Mouse (Mus musculus) right cerebral cortex, postnatal 14 days (tissue): ENCODE results near the gene Rnf220.

Experiments used
- DNase-seq: peaks from one replicate; pipeline ENCODE4 v3.0.0; 2022

Rnf220 gene

GRCm38 (mm10) chr4:117379803-117380557 lies 116.9 kb downstream of the Rnf220 start:
- no peak for DNase-seq

GRCm38 (mm10) chr4:117374078-117374540 lies 122.7 kb downstream of the Rnf220 start:
- DNase-seq = no peak

DNA sequence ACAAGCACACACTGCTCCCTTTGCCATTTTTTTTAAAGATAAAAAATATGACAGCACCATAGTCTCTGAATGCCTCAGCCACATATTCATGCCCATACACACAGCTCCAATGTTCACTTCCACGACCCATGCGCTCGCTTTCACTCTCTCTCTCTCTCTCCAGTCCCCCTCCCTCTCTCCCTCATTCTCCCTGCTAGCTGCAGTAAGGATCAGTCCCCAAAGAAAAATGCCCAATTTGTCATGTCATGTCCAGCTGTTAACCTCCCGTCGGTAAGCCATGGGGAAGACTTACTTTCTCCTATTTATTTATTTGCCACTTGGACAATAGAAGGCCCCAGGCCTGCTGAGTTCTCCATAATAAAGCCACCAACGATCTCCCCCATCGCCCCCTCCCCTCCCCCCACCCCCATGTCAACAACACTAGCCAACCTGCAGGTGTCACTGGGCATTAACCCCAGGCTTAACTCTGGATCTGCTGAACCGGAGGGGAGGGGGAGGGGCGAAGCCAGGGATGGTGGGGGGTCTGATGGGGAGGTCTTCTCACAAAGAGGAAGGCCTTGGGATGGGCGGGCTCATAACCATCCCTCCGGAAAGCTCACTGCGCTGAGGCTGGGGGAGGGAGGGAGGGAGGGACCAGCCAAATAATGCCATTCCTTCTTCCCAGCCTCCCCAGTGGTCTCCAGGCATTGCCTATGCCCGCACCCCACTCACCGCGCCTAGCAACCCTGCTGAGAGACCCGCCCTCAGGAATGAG lies 123.4 kb downstream of the Rnf220 start:
- peak; percentile 26 for DNase-seq

DNA sequence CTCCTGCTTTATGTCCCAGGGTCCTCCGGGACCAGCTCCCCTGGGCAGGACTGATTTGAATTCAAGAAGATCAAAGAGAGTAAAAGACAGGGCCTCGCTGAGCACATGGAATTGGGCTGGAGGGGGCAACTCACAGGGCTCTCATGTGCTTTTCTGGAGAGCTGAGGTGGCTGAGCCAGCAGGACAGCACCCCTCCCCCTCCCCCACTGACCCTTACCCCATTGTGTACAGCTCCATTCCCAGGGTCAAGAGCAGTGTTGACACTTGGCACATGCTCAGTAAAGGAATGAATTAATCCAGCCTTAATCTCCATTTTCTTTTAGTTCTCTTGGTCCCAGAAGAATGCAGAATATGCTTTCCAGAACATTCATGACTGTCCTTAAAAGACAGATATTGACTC lies 125.0 kb downstream of the Rnf220 start:
- no peak for DNase-seq

DNA sequence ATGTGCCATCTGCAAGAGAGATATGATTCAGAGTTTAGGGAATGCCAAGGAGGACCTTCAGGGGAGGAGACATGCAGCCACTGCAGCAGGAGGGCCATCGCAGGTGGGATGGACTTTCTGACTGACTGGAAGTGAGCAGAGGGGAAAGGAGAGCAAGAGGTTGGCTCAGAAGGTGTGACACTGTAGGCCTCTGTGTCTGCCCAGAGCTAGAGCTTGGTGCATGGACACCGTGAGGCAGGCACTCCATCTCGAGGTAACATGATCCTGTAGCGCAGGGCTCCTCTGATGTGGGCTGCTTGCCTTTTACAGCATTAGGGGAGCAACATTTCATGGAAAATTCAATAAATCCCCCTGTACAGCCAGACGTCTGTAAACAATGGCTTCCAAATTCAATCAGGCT lies 126.5 kb downstream of the Rnf220 start:
- no peak for DNase-seq

DNA sequence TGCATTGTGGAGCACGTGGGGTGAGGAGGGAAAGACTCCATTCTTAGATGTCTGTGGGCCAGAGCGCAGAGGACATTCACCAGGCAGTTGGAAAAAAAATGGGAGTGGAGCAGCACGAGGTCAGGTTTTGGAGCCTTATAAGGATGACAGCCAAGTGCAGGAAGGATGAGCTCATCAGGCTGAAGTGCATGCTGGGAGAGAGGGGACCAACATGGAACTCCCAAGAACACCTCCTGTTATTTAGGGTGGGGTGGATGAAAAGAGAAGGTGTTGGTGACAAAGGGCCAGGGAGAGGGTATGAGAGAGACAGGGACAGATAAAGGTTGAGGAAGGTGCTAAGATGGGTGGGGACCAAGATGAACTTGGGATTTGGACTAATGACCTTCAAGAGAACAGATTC lies 127.3 kb downstream of the Rnf220 start:
- DNase-seq = no peak

DNA sequence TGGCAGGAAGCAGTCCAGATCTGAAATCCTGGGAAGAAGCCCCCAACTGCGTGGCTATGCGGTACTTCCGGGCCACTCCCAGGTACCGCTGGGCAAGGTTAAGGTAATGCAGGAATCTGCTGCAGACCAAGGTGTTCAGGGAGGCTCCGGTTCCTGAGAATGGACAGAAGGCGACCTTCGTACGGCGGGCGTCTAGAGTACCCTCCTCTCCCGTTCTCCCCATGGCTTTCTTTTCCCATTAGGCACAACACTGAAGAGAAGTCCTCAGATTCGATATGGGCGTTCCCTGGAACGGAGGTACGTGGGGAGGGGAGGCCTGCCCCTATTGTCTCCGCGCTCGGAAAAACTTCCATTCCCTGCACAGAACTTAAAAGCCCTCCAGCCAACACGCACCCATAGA lies 129.5 kb downstream of the Rnf220 start:
- no peak for DNase-seq

DNA sequence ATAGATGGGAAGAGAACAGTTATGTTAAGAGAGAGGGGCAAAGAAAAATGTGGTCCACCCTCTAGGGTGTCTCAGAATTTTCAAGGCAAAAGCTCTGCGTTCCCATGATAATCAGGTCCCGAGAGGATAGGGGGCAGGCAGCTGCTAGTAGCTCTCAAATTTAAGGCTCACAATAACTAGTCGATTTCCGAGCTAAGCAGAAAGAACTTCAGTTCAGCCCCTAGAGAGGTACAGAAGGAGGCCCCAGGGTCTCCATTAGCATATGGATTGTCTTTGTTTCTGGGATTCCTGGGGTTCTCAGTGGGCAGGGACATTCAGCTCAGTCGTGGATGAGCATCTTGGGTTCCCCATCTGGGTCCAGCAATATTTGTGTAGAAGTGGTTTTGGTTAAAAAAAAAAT lies 134.8 kb downstream of the Rnf220 start:
- no peak for DNase-seq

GRCm38 (mm10) chr4:117361558-117361873 lies 135.3 kb downstream of the Rnf220 start:
- DNase-seq = no peak

- DNase-seq = no peak
Measured at GRCm38 (mm10) chr4:117360713-117361557, 135.9 kb downstream of the Rnf220 start.

- no peak for DNase-seq
Measured at GRCm38 (mm10) chr4:117359803-117360382, 137.0 kb downstream of the Rnf220 start.

DNA sequence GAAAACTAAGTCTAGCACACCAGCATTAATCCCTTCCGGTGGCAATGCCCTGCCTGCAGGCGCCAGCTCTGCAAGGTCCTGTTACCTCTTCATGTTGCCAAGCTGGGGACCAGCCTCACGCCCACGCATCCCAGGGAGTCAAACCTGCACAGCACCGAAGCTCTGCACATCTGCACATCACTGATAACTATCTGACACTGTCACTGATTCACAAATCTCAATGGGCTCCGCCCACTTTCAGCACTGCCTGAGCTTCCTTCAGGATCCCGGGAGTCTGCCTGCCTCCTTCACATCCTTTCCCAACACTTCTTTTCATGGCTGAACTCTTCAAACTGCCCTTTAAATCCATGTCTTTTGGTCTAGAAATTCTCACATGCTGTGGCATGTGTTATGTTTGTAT lies 138.9 kb downstream of the Rnf220 start:
- no peak for DNase-seq

DNA sequence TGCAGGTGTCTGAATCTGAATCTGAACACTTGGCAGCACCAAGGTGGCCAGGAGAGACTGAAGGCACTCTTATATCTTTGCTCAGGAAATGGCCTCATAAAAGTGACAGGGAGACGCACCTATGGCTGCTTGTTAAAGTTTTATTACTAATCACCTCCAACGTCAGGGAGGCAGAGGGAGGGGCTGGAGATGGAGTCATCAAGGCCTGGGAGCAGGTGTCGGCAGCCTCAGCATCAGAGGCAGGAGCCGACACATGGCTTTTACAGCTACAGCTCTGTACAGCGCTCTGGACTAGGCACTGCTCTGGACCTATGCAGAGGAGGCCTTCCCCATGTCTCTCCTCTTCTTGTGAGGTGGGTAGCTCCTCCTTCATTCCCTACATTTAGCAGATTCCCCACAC lies 139.7 kb downstream of the Rnf220 start:
- no peak for DNase-seq

DNA sequence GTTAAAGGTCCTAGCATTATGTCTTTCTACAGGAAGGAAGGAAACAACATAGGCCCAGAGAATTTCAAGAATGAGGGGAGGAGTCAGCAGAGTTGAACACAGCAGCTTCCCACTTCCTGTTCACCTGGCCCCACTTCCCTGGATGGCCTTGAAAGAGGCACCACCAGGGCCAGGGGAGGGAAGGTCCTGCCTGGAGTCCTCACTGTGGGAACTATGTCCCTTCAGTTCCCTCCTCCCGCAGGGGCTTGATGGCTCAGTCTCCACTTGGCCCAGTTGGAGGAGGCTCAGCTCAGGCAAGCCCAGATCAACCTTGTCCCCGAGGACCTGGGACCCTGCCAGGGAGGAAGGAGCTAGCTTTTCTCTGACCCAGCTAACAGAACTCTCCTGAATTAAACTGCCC lies 140.6 kb downstream of the Rnf220 start:
- no peak for DNase-seq

DNA sequence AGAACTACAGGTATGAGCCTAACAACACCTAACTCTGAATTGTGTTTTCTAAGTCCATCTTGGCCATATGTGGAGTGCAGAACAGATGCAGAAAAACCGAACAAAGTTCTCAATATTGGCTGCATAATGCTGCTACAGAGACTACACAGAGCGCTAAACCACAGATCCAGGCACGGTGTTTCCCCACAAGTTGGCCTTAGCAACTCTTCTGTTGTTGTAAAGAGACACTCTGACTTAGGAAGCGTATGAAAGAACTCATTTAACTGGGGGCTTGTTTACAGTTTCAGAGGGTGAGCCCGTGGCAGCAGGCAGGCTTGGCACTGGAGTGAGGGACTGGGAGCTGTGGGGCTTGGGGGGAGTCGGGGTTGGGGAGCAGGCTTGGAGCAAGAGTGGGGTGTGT lies 142.2 kb downstream of the Rnf220 start:
- no peak for DNase-seq

- DNase-seq = no peak
Measured at GRCm38 (mm10) chr4:117352957-117353356, 143.9 kb downstream of the Rnf220 start.

DNA sequence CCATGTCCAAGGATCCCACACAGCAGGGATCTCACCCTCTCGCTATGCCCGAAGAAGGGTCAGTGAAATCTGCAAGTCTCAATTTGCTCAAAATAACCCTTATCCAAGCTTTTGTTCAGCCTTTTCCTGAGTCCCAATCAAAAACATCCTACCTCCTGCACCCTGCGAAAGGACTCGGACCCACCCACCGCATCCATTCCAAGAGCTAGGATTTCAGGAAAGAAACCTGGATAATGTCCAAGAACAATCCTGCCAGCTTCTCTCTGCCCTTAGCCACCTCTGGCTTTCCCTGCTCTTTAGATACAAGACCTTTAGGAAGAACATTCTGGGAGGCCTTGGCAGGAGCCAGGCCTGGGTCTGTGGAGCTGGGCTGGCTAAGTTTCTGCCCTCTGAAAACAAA lies 144.8 kb downstream of the Rnf220 start:
- DNase-seq = no peak

DNA sequence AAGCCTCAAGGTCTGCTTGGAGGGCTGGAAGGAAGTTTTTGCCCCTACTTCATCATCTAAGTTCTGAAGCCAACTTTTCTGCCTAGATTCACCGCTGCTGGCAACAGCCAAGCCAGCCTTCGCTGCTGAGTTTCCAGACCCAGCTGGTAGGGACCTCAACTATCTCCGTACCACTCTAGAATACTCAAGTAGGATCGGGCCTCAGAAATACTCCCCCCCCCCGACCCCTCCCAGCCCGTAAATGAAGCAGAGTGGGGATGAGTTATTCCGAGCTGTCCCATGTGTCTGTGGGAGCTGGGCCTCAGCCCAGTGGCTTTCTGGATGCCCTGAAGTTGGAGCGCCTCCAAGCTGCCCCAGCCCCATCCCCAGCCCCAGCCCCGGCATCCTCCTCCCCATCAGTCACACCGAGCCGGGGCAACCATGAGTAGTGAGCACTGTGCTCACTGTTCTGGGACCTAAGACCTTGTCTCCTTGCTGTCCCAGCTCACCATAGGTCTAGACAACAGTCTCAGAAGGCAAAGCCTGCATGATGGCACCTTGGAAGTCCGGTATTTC lies 146.6 kb downstream of the Rnf220 start:
- no peak for DNase-seq

DNA sequence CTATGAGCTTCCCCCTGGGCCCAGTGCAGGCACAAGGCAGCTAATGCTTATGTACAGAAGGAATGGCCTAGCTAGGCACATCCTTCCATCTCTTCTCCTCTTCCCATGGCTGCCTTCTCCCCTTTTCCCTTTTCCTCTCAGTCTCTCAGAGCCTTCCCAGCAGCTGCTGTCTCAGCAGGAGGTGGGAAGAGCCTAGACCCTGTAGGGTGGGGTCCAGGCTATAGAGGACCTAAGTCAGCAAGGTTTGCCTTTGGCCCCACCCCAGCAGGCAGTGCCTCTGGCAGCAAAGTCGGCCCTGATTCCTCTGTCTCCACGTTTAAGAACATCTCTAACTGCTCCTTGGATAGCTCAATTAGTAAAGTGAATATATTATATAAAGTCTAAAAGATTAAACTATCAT lies 147.5 kb downstream of the Rnf220 start:
- no peak for DNase-seq

DNA sequence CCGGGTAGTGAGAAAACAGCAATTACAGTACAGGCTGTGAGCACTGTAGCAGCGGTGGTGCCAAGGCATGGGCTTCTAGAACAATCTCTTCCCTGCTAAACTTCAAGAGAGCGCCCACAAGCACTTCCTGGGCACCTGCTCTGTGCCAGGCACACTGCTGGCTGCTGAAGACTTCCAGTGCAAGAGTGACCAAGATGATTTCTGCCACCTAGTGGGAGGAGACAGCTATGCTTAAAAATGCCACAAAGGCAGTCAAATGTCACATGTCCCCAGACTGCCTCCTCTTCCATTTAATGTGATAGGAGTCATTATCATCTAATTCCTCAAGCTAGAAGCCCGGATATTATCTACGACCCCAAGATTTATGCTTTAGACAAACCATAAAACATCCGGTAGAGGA lies 150.8 kb downstream of the Rnf220 start:
- DNase-seq = no peak

DNA sequence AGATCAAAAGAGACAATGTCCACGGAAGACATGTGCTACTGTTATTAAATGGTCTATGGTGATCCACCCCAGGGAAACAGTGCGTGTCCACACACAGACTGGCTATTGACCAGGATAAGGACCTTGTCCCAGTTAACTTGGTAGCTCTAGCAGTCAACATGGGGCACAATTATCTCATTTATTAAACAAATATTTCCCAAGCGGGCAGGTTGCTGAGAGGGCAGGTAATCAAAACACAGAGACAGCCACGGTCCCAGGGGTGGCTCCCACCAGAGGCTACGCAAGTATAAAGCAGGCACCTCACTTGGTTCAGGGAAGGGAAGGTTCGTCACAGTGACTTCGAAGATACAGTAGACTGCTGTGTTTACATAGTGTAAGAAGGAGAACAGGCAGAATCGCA lies 153.5 kb downstream of the Rnf220 start:
- no peak for DNase-seq

DNA sequence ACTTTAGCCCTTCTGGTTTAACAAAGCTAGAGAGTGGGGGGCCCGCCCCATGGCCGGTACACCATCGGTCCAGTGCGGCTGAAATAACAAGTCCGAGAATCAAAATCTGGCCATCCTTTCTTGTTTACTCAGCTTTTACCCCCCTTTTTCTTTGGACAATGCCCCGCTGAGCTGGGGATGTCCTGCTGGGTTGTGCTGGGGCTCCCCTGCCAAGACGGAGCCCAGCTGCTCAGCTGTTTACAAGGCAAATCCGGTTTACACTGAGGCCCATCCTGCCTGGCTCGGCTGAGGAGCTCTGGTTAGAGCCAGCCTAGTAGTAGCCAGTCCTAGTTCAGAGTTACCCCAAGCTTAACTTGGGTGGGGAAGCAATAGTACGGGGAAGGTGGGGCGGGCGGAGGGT lies 154.1 kb downstream of the Rnf220 start:
- no peak for DNase-seq

GRCm38 (mm10) chr4:117341282-117341681 lies 155.6 kb downstream of the Rnf220 start:
- no peak for DNase-seq
